Mouse (Mus musculus): ENCODE results near the gene Zfp738. TPM values are rescaled to one million over a fixed set of nuclear protein-coding genes. Genes with fewer than 3 reads are reported as not detected.
A peak's percentile ranks its signal among the peaks of the same experiment; 100 is the strongest.

Zfp738 gene
- polyA plus RNA-seq, 1 experiment from 2014 or later, result 17.2 TPM

GRCm38 (mm10) chr13:67674902-67675301, 12.0 kb downstream of the Zfp738 start:
- Histone ChIP-seq H3K4me3 (replicated peaks; ENCODE audit: low read length) (no peak overlapping the region), H3K36me3 (ENCODE audit: control insufficient read depth, insufficient read depth) (peaks cover 2% of the 10 kb centered on the region; the same call in 1 of the 2 replicates), H3K27ac (ENCODE audit: low read length) (no peak overlapping the region), H3K9ac (replicated peaks; ENCODE audit: low read depth, low read length) (no peak overlapping the region), H3K4me2 (ENCODE audit: low read length) (no peak overlapping the region), H3K4me1 (replicated peaks; ENCODE audit: control insufficient read depth, insufficient read depth, low read length) (no peaks in the 10 kb centered on the region), H3K27me3 (replicated peaks; ENCODE audit: control insufficient read depth, insufficient read depth, low read length) (no peaks in the 10 kb centered on the region), H3K9me3 (ENCODE audit: control insufficient read depth, low read length) (no peaks in the 10 kb centered on the region)
- WGBS, result 96% methylated on average over 2 of the region's 2 CpGs
- ATAC-seq, result no peak

DNA sequence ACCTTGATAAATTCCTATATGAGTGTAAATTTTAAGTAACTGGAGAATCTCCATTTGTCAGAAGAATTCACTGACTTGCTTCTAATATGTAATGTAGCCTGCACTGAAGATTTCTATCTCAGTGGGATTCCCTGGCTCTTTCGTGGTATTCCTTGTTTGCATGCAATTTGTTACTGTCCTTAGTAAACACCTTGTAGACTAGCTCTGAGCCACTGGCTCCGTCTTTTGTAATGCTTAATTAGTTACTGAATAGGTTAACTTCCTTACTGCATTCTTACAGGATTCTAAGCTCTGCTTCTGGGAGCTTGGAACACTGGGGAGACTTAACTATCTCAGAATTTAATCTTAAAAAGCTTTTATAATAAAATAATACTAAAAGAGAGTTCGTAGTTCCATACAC, 34.4 kb downstream of the Zfp738 start:
- no peaks in the 10 kb centered on the region for H3K27me3 ChIP-seq (replicated peaks; ENCODE audit: control insufficient read depth, insufficient read depth, low read length)
- no peaks in the 10 kb centered on the region for H3K36me3 ChIP-seq (ENCODE audit: control insufficient read depth, insufficient read depth)
- H3K9ac ChIP-seq (replicated peaks; ENCODE audit: low read depth, low read length), result no peak overlapping the region
- no peaks in the 10 kb centered on the region for H3K4me1 ChIP-seq (replicated peaks; ENCODE audit: control insufficient read depth, insufficient read depth, low read length)
- H3K4me2 ChIP-seq (ENCODE audit: low read length), result no peak overlapping the region
- H3K9me3 ChIP-seq (ENCODE audit: control insufficient read depth, low read length), result no peaks in the 10 kb centered on the region
- no peak for ATAC-seq
- no peak overlapping the region for H3K4me3 ChIP-seq (replicated peaks; ENCODE audit: low read length)
- no peak overlapping the region for H3K27ac ChIP-seq (ENCODE audit: low read length)
- 22% methylated on average over 3 of the region's 3 CpGs for WGBS

- no peaks in the 10 kb centered on the region for H3K36me3 ChIP-seq (ENCODE audit: control insufficient read depth, insufficient read depth)
- H3K4me2 ChIP-seq (ENCODE audit: low read length), result peak within 1 kb of the TSS; percentile 66
- peaks cover 5% of the 10 kb centered on the region; the same call in 1 of the 2 replicates for H3K4me1 ChIP-seq (replicated peaks; ENCODE audit: control insufficient read depth, insufficient read depth, low read length)
- no peaks in the 10 kb centered on the region for H3K27me3 ChIP-seq (replicated peaks; ENCODE audit: control insufficient read depth, insufficient read depth, low read length)
- H3K4me3 ChIP-seq (replicated peaks; ENCODE audit: low read length), result peak within 1 kb of the TSS; percentile 63
- under 1% methylated on average over 19 of the region's 19 CpGs for WGBS
- peak within 1 kb of the TSS; percentile 64 for H3K9ac ChIP-seq (replicated peaks; ENCODE audit: low read depth, low read length)
- no peaks in the 10 kb centered on the region for H3K9me3 ChIP-seq (ENCODE audit: control insufficient read depth, low read length)
- no peak within 1 kb of the TSS for H3K27ac ChIP-seq (ENCODE audit: low read length)
- peak; percentile 99 for ATAC-seq
Measured at GRCm38 (mm10) chr13:67637294-67638007, 49.4 kb downstream of the Zfp738 start, which contains the start of the genes Gm49345 and Zfp729a. TSS of gene Gm49345 (minus strand) at chr13:67637769. TSS of gene Zfp729a (minus strand) at chr13:67637791.

DNA sequence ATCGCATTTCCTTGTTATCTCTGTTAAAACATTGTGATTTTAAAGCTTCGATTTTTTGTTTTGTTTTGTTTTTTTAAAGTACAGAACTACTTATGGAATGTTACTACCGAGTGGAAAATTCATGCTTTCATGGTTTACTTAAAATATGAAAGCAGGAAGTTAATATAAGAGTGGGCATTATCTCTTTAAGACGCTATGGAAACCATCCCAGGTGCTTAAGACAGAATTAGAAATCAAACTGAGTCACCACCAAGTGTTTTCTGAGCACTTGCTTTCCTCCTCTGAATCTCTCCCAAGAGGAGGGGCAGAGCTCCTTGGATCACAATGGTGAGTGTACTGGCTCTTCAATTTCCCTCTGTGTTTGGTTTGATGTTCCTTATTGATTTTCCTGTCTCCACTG, 76.8 kb downstream of the Zfp738 start:
- Histone ChIP-seq H3K36me3 (ENCODE audit: control insufficient read depth, insufficient read depth) (no peaks in the 10 kb centered on the region), H3K4me3 (replicated peaks; ENCODE audit: low read length) (no peak overlapping the region), H3K4me1 (replicated peaks; ENCODE audit: control insufficient read depth, insufficient read depth, low read length) (peaks cover 4% of the 10 kb centered on the region), H3K4me2 (ENCODE audit: low read length) (no peak overlapping the region), H3K9ac (replicated peaks; ENCODE audit: low read depth, low read length) (no peak overlapping the region), H3K27ac (ENCODE audit: low read length) (no peak overlapping the region), H3K9me3 (ENCODE audit: control insufficient read depth, low read length) (no peaks in the 10 kb centered on the region), H3K27me3 (replicated peaks; ENCODE audit: control insufficient read depth, insufficient read depth, low read length) (no peaks in the 10 kb centered on the region)
- ATAC-seq, result no peak
- WGBS, result 97% methylated on average over 4 of the region's 4 CpGs

- H3K4me3 ChIP-seq (replicated peaks; ENCODE audit: low read length), result peak within 1 kb of the TSS; percentile 81
- H3K27ac ChIP-seq (ENCODE audit: low read length), result peak within 1 kb of the TSS; percentile 60
- no peaks in the 10 kb centered on the region for H3K9me3 ChIP-seq (ENCODE audit: control insufficient read depth, low read length)
- 2% methylated on average over 20 of the region's 20 CpGs for WGBS
- peak within 1 kb of the TSS; percentile 68 for H3K9ac ChIP-seq (replicated peaks; ENCODE audit: low read depth, low read length)
- ATAC-seq, result peak; percentile 96
- peak within 1 kb of the TSS; percentile 52 for H3K4me2 ChIP-seq (ENCODE audit: low read length)
- H3K36me3 ChIP-seq (ENCODE audit: control insufficient read depth, insufficient read depth), result no peaks in the 10 kb centered on the region
- H3K4me1 ChIP-seq (replicated peaks; ENCODE audit: control insufficient read depth, insufficient read depth, low read length), result peaks cover 4% of the 10 kb centered on the region
- H3K27me3 ChIP-seq (replicated peaks; ENCODE audit: control insufficient read depth, insufficient read depth, low read length), result no peaks in the 10 kb centered on the region
Measured at GRCm38 (mm10) chr13:67609066-67609876, 77.6 kb downstream of the Zfp738 start, which contains the start of gene Zfp729b. TSS of gene Zfp729b (minus strand) at chr13:67609707.

Other genes starting within 250 kb of the Zfp738 start
- 9.7 and 11.0 TPM in 2 replicates for gene Zfp874a, start 235.4 kb downstream of the Zfp738 start, polyA plus RNA-seq (2015; fragmentation: Nextera tagmentation; extraction: Ambion mirVana)
- 4.9 and 5.1 TPM in 2 replicates for gene Zfp874b, start 202.8 kb downstream of the Zfp738 start, polyA plus RNA-seq (2015; fragmentation: Nextera tagmentation; extraction: Ambion mirVana)
- gene Zfp58, start 186.5 kb downstream of the Zfp738 start, polyA plus RNA-seq (2015; fragmentation: Nextera tagmentation; extraction: Ambion mirVana), result 13.9 and 14.8 TPM in 2 replicates
- not detected in 2 replicates for gene Gm26965, start 160.9 kb downstream of the Zfp738 start, polyA plus RNA-seq (2015; fragmentation: Nextera tagmentation; extraction: Ambion mirVana)
- gene Zfp87, start 160.9 kb downstream of the Zfp738 start, polyA plus RNA-seq (2015; fragmentation: Nextera tagmentation; extraction: Ambion mirVana), result 42.4 and 45.3 TPM in 2 replicates
- 16.7 and 19.6 TPM in 2 replicates for gene Zfp748, start 133.2 kb downstream of the Zfp738 start, polyA plus RNA-seq (2015; fragmentation: Nextera tagmentation; extraction: Ambion mirVana)
- gene Zfp729b, start 77.4 kb downstream of the Zfp738 start, polyA plus RNA-seq (2015; fragmentation: Nextera tagmentation; extraction: Ambion mirVana), result 6.3 and 7.6 TPM in 2 replicates
- not detected in 2 replicates for gene Gm49345, start 49.3 kb downstream of the Zfp738 start, polyA plus RNA-seq (2015; fragmentation: Nextera tagmentation; extraction: Ambion mirVana)
- 5.2 TPM in 2 replicates for gene Zfp729a, start 49.3 kb downstream of the Zfp738 start, polyA plus RNA-seq (2015; fragmentation: Nextera tagmentation; extraction: Ambion mirVana)
- gene Zfp65, start 42.1 kb upstream of the Zfp738 start, polyA plus RNA-seq (2015; fragmentation: Nextera tagmentation; extraction: Ambion mirVana), result 12.0 and 14.0 TPM in 2 replicates
- gene Zfp85, start 68.2 kb upstream of the Zfp738 start, polyA plus RNA-seq (2015; fragmentation: Nextera tagmentation; extraction: Ambion mirVana), result 8.2 and 9.0 TPM in 2 replicates
- 3.4 and 3.6 TPM in 2 replicates for gene Zfp493, start 92.6 kb upstream of the Zfp738 start, polyA plus RNA-seq (2015; fragmentation: Nextera tagmentation; extraction: Ambion mirVana)
- 15.1 and 17.0 TPM in 2 replicates for gene Zfp273, start 126.7 kb upstream of the Zfp738 start, polyA plus RNA-seq (2015; fragmentation: Nextera tagmentation; extraction: Ambion mirVana)
- gene Gm10037, start 144.0 kb upstream of the Zfp738 start, polyA plus RNA-seq (2015; fragmentation: Nextera tagmentation; extraction: Ambion mirVana), result 3.6 and 4.9 TPM in 2 replicates
- not detected in 2 replicates for gene BC048507, start 176.3 kb upstream of the Zfp738 start, polyA plus RNA-seq (2015; fragmentation: Nextera tagmentation; extraction: Ambion mirVana)